ENCODE assay signal across 23 mouse cellular contexts in genomic region chr6:12693689-12694088, GRCm38 (mm10). TPM values are rescaled to one million over a fixed set of nuclear protein-coding genes. Genes with fewer than 3 reads are reported as not detected.
DNase-seq lines count a peak whose midpoint lies in the region; ATAC-seq lines count a peak whose summit lies in the region.
"Had no signal": no experiment of that assay in that cellular context is flagged by ENCODE, and none has a peak within 500 bp of the region (broad histone marks: within the 10 kb centered on the region; RNA-seq: fewer than 3 reads in every experiment).

No protein-coding gene starts in this region.

- no peaks in the 10 kb centered on the region for H3K4me1 ChIP-seq in hindbrain, embryonic 12.5 days
- no peaks in the 10 kb centered on the region for H3K4me1 ChIP-seq in hindbrain, embryonic 16.5 days (ENCODE audit: control insufficient read depth, insufficient read depth, low read depth, low read length)
- H3K4me1 ChIP-seq in neural tube, embryonic 12.5 days, result no peaks in the 10 kb centered on the region
- peaks cover 3% of the 10 kb centered on the region for H3K4me1 ChIP-seq in neural tube, embryonic 15.5 days
- H3K4me1 ChIP-seq: embryonic facial prominence, embryonic 10.5 days; heart, embryonic 15.5 days had no signal

- peak; percentile 2 for DNase-seq in embryo, embryonic 10.5 days (ENCODE audit: low spot score)
- DNase-seq in embryo, embryonic 10 days (ENCODE audit: low spot score), result no peak
- DNase-seq in left cerebral cortex, adult 18-20 months (ENCODE audit: low spot score in 2 of 2), result no peak
- DNase-seq: adrenal gland, adult 8-10 months; B cell, adult 2 months; cerebellum, adult 11-12 months; cerebellum, adult 9-10 months; cerebellum, postnatal 25 days; gastrocnemius, postnatal 14 days; heart, adult 2 months; heart, postnatal 14 days had no signal

- no peaks in the 10 kb centered on the region for H3K27me3 ChIP-seq in hindbrain, embryonic 12.5 days
- no peaks in the 10 kb centered on the region for H3K27me3 ChIP-seq in hindbrain, embryonic 16.5 days (replicated peaks; ENCODE audit: control insufficient read depth, insufficient read depth, low read length)
- no peaks in the 10 kb centered on the region for H3K27me3 ChIP-seq in neural tube, embryonic 12.5 days (replicated peaks)
- no peaks in the 10 kb centered on the region for H3K27me3 ChIP-seq in neural tube, embryonic 15.5 days (replicated peaks)
- H3K27me3 ChIP-seq: heart, embryonic 15.5 days had no signal

- ATAC-seq in hindbrain, embryonic 12.5 days (ENCODE audit: low FRiP score), result peak; percentile 74
- ATAC-seq in hindbrain, embryonic 16.5 days, result no peak
- ATAC-seq in neural tube, embryonic 12.5 days (ENCODE audit: low FRiP score, low read depth), result peak; percentile 68
- no peak for ATAC-seq in neural tube, embryonic 15.5 days (ENCODE audit: low FRiP score)
- ATAC-seq: CD4-positive, CD25-positive, alpha-beta regulatory T cell, adult 4 months; forebrain, embryonic 16.5 days; inflammation-experienced regulatory T-cells, adult 6 months had no signal

- no peaks in the 10 kb centered on the region for H3K9me3 ChIP-seq in hindbrain, embryonic 12.5 days (replicated peaks)
- H3K9me3 ChIP-seq in hindbrain, embryonic 16.5 days (ENCODE audit: control insufficient read depth, low read length), result no peaks in the 10 kb centered on the region
- H3K9me3 ChIP-seq in neural tube, embryonic 12.5 days, result no peaks in the 10 kb centered on the region
- H3K9me3 ChIP-seq in neural tube, embryonic 15.5 days (replicated peaks), result no peaks in the 10 kb centered on the region
- H3K9me3 ChIP-seq: embryonic facial prominence, embryonic 10.5 days; G1E; heart, embryonic 15.5 days had no signal

- no peak overlapping the region for H3K27ac ChIP-seq in hindbrain, embryonic 12.5 days
- H3K27ac ChIP-seq in hindbrain, embryonic 16.5 days (ENCODE audit: low read depth, low read length), result no peak overlapping the region
- H3K27ac ChIP-seq in neural tube, embryonic 12.5 days, result no peak overlapping the region
- H3K27ac ChIP-seq in neural tube, embryonic 15.5 days (replicated peaks), result no peak overlapping the region
- H3K27ac ChIP-seq: embryonic facial prominence, embryonic 10.5 days; heart, adult 2 months; heart, embryonic 15.5 days had no signal

- no peaks in the 10 kb centered on the region for H3K36me3 ChIP-seq in hindbrain, embryonic 12.5 days
- no peaks in the 10 kb centered on the region for H3K36me3 ChIP-seq in hindbrain, embryonic 16.5 days (ENCODE audit: control insufficient read depth, insufficient read depth, low read length)
- H3K36me3 ChIP-seq in neural tube, embryonic 12.5 days, result no peaks in the 10 kb centered on the region
- H3K36me3 ChIP-seq in neural tube, embryonic 15.5 days, result no peaks in the 10 kb centered on the region
- H3K36me3 ChIP-seq: embryonic facial prominence, embryonic 10.5 days; G1E; heart, embryonic 15.5 days had no signal

- no peak overlapping the region for H3K4me2 ChIP-seq in hindbrain, embryonic 12.5 days (replicated peaks)
- H3K4me2 ChIP-seq in hindbrain, embryonic 16.5 days (ENCODE audit: low read length), result no peak overlapping the region
- no peak overlapping the region for H3K4me2 ChIP-seq in neural tube, embryonic 12.5 days (replicated peaks)
- H3K4me2 ChIP-seq in neural tube, embryonic 15.5 days, result no peak overlapping the region
- H3K4me2 ChIP-seq: heart, embryonic 11.5 days; heart, embryonic 15.5 days had no signal

- WGBS in hindbrain, embryonic 12.5 days, result 35% methylated on average over 1 of the region's 1 CpGs
- 46% methylated on average over 1 of the region's 1 CpGs for WGBS in hindbrain, embryonic 16.5 days
- WGBS in neural tube, embryonic 12.5 days, result 43% methylated on average over 1 of the region's 1 CpGs
- WGBS in neural tube, embryonic 15.5 days, result 23% methylated on average over 1 of the region's 1 CpGs

- H3K4me3 ChIP-seq in hindbrain, embryonic 12.5 days, result no peak overlapping the region
- H3K4me3 ChIP-seq in hindbrain, embryonic 16.5 days (ENCODE audit: low read length), result no peak overlapping the region
- no peak overlapping the region for H3K4me3 ChIP-seq in neural tube, embryonic 12.5 days
- no peak overlapping the region for H3K4me3 ChIP-seq in neural tube, embryonic 15.5 days (replicated peaks)
- H3K4me3 ChIP-seq: embryonic facial prominence, embryonic 10.5 days; heart, adult 2 months; heart, embryonic 15.5 days had no signal

- no peak overlapping the region for H3K9ac ChIP-seq in hindbrain, embryonic 12.5 days
- no peak overlapping the region for H3K9ac ChIP-seq in hindbrain, embryonic 16.5 days (ENCODE audit: low read depth, low read length)
- no peak overlapping the region for H3K9ac ChIP-seq in neural tube, embryonic 12.5 days
- H3K9ac ChIP-seq in neural tube, embryonic 15.5 days (replicated peaks), result no peak overlapping the region
- H3K9ac ChIP-seq: heart, embryonic 15.5 days had no signal

RNA-seq across cellular contexts. Expression of gene Thsd7a, which starts 55.5 kb away (rescaled TPM):
- 49.4 and 52.4 TPM in 2 replicates for polyA plus RNA-seq in hindbrain, embryonic 12.5 days (2016; fragmentation: Nextera tagmentation; extraction: Ambion mirVana)
- polyA plus RNA-seq in hindbrain, embryonic 16.5 days (2015; fragmentation: Nextera tagmentation; extraction: Ambion mirVana), result 21.9 and 25.4 TPM in 2 replicates
- 34.6 and 38.6 TPM in 2 replicates for polyA plus RNA-seq in neural tube, embryonic 12.5 days (2016; fragmentation: Nextera tagmentation; extraction: Ambion mirVana)
- 28.3 and 34.0 TPM in 2 replicates for polyA plus RNA-seq in neural tube, embryonic 15.5 days (2015; fragmentation: Nextera tagmentation; extraction: Ambion mirVana)
- total RNA-seq in left cerebral cortex, adult 18-20 months (2021), result 10 to 100 TPM; 33.8 to 34.7 TPM
- total RNA-seq: hematopoietic stem cell, adult 5-6 weeks had no signal
- polyA plus RNA-seq: inflammation-experienced regulatory T-cells, adult 6 months had no signal

Comparison
In these comparisons a context has a peak if more than half of its experiments do, and no peak if none do; other contexts are left out.
1. ATAC-seq: peak in hindbrain, embryonic 12.5 days (single experiment) and neural tube, embryonic 12.5 days (single experiment); none in hindbrain, embryonic 16.5 days (single experiment) and neural tube, embryonic 15.5 days (single experiment).